Mouse (Mus musculus): ENCODE data around the gene Camk1d. TPM values are rescaled to one million over a fixed set of nuclear protein-coding genes. Genes with fewer than 3 reads are reported as not detected.
A peak's percentile ranks its signal among the peaks of the same experiment; 100 is the strongest.

Camk1d gene
- polyA plus RNA-seq, 1 experiment from 2014 or later: 0.59 TPM

- H3K27me3 ChIP-seq (replicated peaks; ENCODE audit: low read depth, poor library complexity, severe bottlenecking): no peaks in the 10 kb centered on the region
- H3K9me3 ChIP-seq: no peaks in the 10 kb centered on the region
- no peak overlapping the region for H3K27ac ChIP-seq (replicated peaks)
- H3K4me1 ChIP-seq: peaks cover 9% of the 10 kb centered on the region
- WGBS: 89% methylated on average over 4 of the region's 4 CpGs
- no peaks in the 10 kb centered on the region for H3K36me3 ChIP-seq (replicated peaks)
- no peak overlapping the region for H3K4me3 ChIP-seq
- DNase-seq (ENCODE audit: low spot score): no peak
Measured at GRCm38 (mm10) chr2:5418802-5419201, 295.5 kb downstream of the Camk1d start.

GRCm38 (mm10) chr2:5417158-5418032, 296.9 kb downstream of the Camk1d start:
- Histone ChIP-seq H3K9me3 (no peaks in the 10 kb centered on the region), H3K36me3 (replicated peaks) (no peaks in the 10 kb centered on the region), H3K4me1 (peaks cover 9% of the 10 kb centered on the region), H3K27ac (replicated peaks) (no peak overlapping the region), H3K4me3 (no peak overlapping the region), H3K27me3 (replicated peaks; ENCODE audit: low read depth, poor library complexity, severe bottlenecking) (no peaks in the 10 kb centered on the region)
- no peak for DNase-seq (ENCODE audit: low spot score)
- WGBS: 87% methylated on average over 6 of the region's 6 CpGs

GRCm38 (mm10) chr2:5411774-5412173, 302.5 kb downstream of the Camk1d start:
- Histone ChIP-seq H3K36me3 (replicated peaks) (no peaks in the 10 kb centered on the region), H3K9me3 (no peaks in the 10 kb centered on the region), H3K4me3 (no peak overlapping the region), H3K27ac (replicated peaks) (no peak overlapping the region), H3K27me3 (replicated peaks; ENCODE audit: low read depth, poor library complexity, severe bottlenecking) (no peaks in the 10 kb centered on the region), H3K4me1 (peaks cover 6% of the 10 kb centered on the region; the same call in 1 of the 2 replicates)
- no peak for DNase-seq (ENCODE audit: low spot score)
- 56% methylated on average over 2 of the region's 2 CpGs for WGBS

GRCm38 (mm10) chr2:5403850-5404249, 310.5 kb downstream of the Camk1d start:
- H3K36me3 ChIP-seq (replicated peaks): no peaks in the 10 kb centered on the region
- H3K4me3 ChIP-seq: no peak overlapping the region
- peaks cover 11% of the 10 kb centered on the region; the same call in 1 of the 2 replicates for H3K4me1 ChIP-seq
- DNase-seq (ENCODE audit: low spot score): peak; percentile 22
- H3K27ac ChIP-seq (replicated peaks): no peak overlapping the region
- H3K9me3 ChIP-seq: no peaks in the 10 kb centered on the region
- WGBS: 59% methylated on average over 3 of the region's 3 CpGs
- H3K27me3 ChIP-seq (replicated peaks; ENCODE audit: low read depth, poor library complexity, severe bottlenecking): no peaks in the 10 kb centered on the region

GRCm38 (mm10) chr2:5402036-5402435, 312.3 kb downstream of the Camk1d start:
- WGBS: 91% methylated on average over 12 of the region's 12 CpGs
- Histone ChIP-seq H3K36me3 (replicated peaks) (no peaks in the 10 kb centered on the region), H3K9me3 (no peaks in the 10 kb centered on the region), H3K27ac (replicated peaks) (no peak overlapping the region), H3K4me3 (no peak overlapping the region), H3K27me3 (replicated peaks; ENCODE audit: low read depth, poor library complexity, severe bottlenecking) (no peaks in the 10 kb centered on the region), H3K4me1 (0 out of 2 replicates have a peak, but pooled peaks cover 5% of the 10 kb centered on the region)
- no peak for DNase-seq (ENCODE audit: low spot score)

- H3K4me3 ChIP-seq: no peak overlapping the region
- no peaks in the 10 kb centered on the region for H3K36me3 ChIP-seq (replicated peaks)
- H3K27ac ChIP-seq (replicated peaks): no peak overlapping the region
- H3K4me1 ChIP-seq: no peaks in the 10 kb centered on the region
- DNase-seq (ENCODE audit: low spot score): no peak
- 90% methylated on average over 9 of the region's 9 CpGs for WGBS
- no peaks in the 10 kb centered on the region for H3K9me3 ChIP-seq
- no peaks in the 10 kb centered on the region for H3K27me3 ChIP-seq (replicated peaks; ENCODE audit: low read depth, poor library complexity, severe bottlenecking)
Measured at GRCm38 (mm10) chr2:5398505-5398904, 315.8 kb downstream of the Camk1d start.

GRCm38 (mm10) chr2:5398043-5398442, 316.3 kb downstream of the Camk1d start:
- Histone ChIP-seq H3K4me3 (no peak overlapping the region), H3K27me3 (replicated peaks; ENCODE audit: low read depth, poor library complexity, severe bottlenecking) (no peaks in the 10 kb centered on the region), H3K27ac (replicated peaks) (no peak overlapping the region), H3K36me3 (replicated peaks) (no peaks in the 10 kb centered on the region), H3K4me1 (no peaks in the 10 kb centered on the region), H3K9me3 (no peaks in the 10 kb centered on the region)
- no peak for DNase-seq (ENCODE audit: low spot score)
- 70% methylated on average over 6 of the region's 6 CpGs for WGBS

- no peak overlapping the region for H3K27ac ChIP-seq (replicated peaks)
- H3K27me3 ChIP-seq (replicated peaks; ENCODE audit: low read depth, poor library complexity, severe bottlenecking): no peaks in the 10 kb centered on the region
- H3K9me3 ChIP-seq: no peaks in the 10 kb centered on the region
- WGBS: 81% methylated on average over 3 of the region's 3 CpGs
- DNase-seq (ENCODE audit: low spot score): no peak
- H3K4me3 ChIP-seq: no peak overlapping the region
- H3K36me3 ChIP-seq (replicated peaks): no peaks in the 10 kb centered on the region
- no peaks in the 10 kb centered on the region for H3K4me1 ChIP-seq
Measured at GRCm38 (mm10) chr2:5397468-5397867, 316.8 kb downstream of the Camk1d start.

- Histone ChIP-seq H3K27ac (replicated peaks) (no peak overlapping the region), H3K36me3 (replicated peaks) (no peaks in the 10 kb centered on the region), H3K4me1 (no peaks in the 10 kb centered on the region; the same call in 1 of the 2 replicates), H3K27me3 (replicated peaks; ENCODE audit: low read depth, poor library complexity, severe bottlenecking) (no peaks in the 10 kb centered on the region), H3K4me3 (no peak overlapping the region), H3K9me3 (no peaks in the 10 kb centered on the region)
- no peak for DNase-seq (ENCODE audit: low spot score)
- 77% methylated on average over 1 of the region's 1 CpGs for WGBS
Measured at GRCm38 (mm10) chr2:5396415-5396814, 317.9 kb downstream of the Camk1d start.

- no peak overlapping the region for H3K27ac ChIP-seq (replicated peaks)
Measured at GRCm38 (mm10) chr2:5395873-5396272, 318.4 kb downstream of the Camk1d start.

GRCm38 (mm10) chr2:5392921-5393320, 321.4 kb downstream of the Camk1d start:
- Histone ChIP-seq H3K4me1 (peaks cover 6% of the 10 kb centered on the region; the same call in 1 of the 2 replicates), H3K27me3 (replicated peaks; ENCODE audit: low read depth, poor library complexity, severe bottlenecking) (no peaks in the 10 kb centered on the region), H3K36me3 (replicated peaks) (no peaks in the 10 kb centered on the region), H3K27ac (replicated peaks) (no peak overlapping the region), H3K4me3 (no peak overlapping the region), H3K9me3 (no peaks in the 10 kb centered on the region)
- DNase-seq (ENCODE audit: low spot score): no peak

More at GRCm38 (mm10) chr2:5395873-5396272, 318.4 kb downstream of the Camk1d start:
- H3K4me3 ChIP-seq: no peak overlapping the region
- H3K9me3 ChIP-seq: no peaks in the 10 kb centered on the region
- H3K4me1 ChIP-seq: peaks cover 3% of the 10 kb centered on the region; the same call in 1 of the 2 replicates
- WGBS: 76% methylated on average over 2 of the region's 2 CpGs
- H3K36me3 ChIP-seq (replicated peaks): no peaks in the 10 kb centered on the region
- DNase-seq (ENCODE audit: low spot score): no peak
- H3K27me3 ChIP-seq (replicated peaks; ENCODE audit: low read depth, poor library complexity, severe bottlenecking): no peaks in the 10 kb centered on the region

- WGBS: 91% methylated on average over 4 of the region's 4 CpGs
- no peak overlapping the region for H3K4me3 ChIP-seq
- no peaks in the 10 kb centered on the region for H3K9me3 ChIP-seq
- no peaks in the 10 kb centered on the region for H3K27me3 ChIP-seq (replicated peaks; ENCODE audit: low read depth, poor library complexity, severe bottlenecking)
- no peak for DNase-seq (ENCODE audit: low spot score)
- H3K36me3 ChIP-seq (replicated peaks): no peaks in the 10 kb centered on the region
- H3K4me1 ChIP-seq: peaks cover 6% of the 10 kb centered on the region; the same call in 1 of the 2 replicates
- H3K27ac ChIP-seq (replicated peaks): no peak overlapping the region
Measured at GRCm38 (mm10) chr2:5392470-5392869, 321.8 kb downstream of the Camk1d start.

GRCm38 (mm10) chr2:5388381-5388780, 325.9 kb downstream of the Camk1d start:
- no peaks in the 10 kb centered on the region for H3K9me3 ChIP-seq
- 87% methylated on average over 7 of the region's 7 CpGs for WGBS
- H3K27me3 ChIP-seq (replicated peaks; ENCODE audit: low read depth, poor library complexity, severe bottlenecking): no peaks in the 10 kb centered on the region
- no peak overlapping the region for H3K27ac ChIP-seq (replicated peaks)
- peaks cover 6% of the 10 kb centered on the region; the same call in 1 of the 2 replicates for H3K4me1 ChIP-seq
- no peak overlapping the region for H3K4me3 ChIP-seq
- no peaks in the 10 kb centered on the region for H3K36me3 ChIP-seq (replicated peaks)
- DNase-seq (ENCODE audit: low spot score): no peak
